Mouse (Mus musculus) megakaryocyte, adult 5-6 weeks (primary cell): ENCODE results near the gene Ghr. TPM values are rescaled to one million over a fixed set of nuclear protein-coding genes. Genes with fewer than 3 reads are reported as not detected.

Source experiments
- ATAC-seq: 2 replicates; pipeline ENCODE4 v1.8.0; 2016; ENCODE audit warnings: mild to moderate bottlenecking, inconsistent platforms; ENCODE audit not compliant: poor library complexity, severe bottlenecking
- total RNA-seq, 2 experiments: library from RNA; stranded (forward) in 1 of 2; stranded (reverse) in 1 of 2; fragments of 153-499, 151-499 nt in 1 of 2; fragments of 221-1000, 200-1000 nt in 1 of 2; gene quantifications; 2 replicates each; pipeline versions ENCODE4 v1.2.3 to v1.2.4; 2015 to 2017

Gene Ghr
- total RNA-seq, 2 experiments from 2014 or later, result 1.0 to 1.1 TPM

- ATAC-seq, result no peak
Measured at GRCm38 (mm10) chr15:3300361-3301100, 282.8 kb downstream of the Ghr start.

GRCm38 (mm10) chr15:3297615-3298014 lies 285.7 kb downstream of the Ghr start:
- no peak for ATAC-seq

- ATAC-seq, result no peak
Measured at GRCm38 (mm10) chr15:3295986-3296385, 287.3 kb downstream of the Ghr start.

- peak; percentile 43 for ATAC-seq
Measured at GRCm38 (mm10) chr15:3293477-3293876, 289.8 kb downstream of the Ghr start.

GRCm38 (mm10) chr15:3290435-3290834 lies 292.9 kb downstream of the Ghr start:
- peak; percentile 45 for ATAC-seq

GRCm38 (mm10) chr15:3286032-3286431 lies 297.3 kb downstream of the Ghr start:
- ATAC-seq, result no peak

GRCm38 (mm10) chr15:3281737-3282136 lies 301.6 kb downstream of the Ghr start:
- no peak for ATAC-seq

GRCm38 (mm10) chr15:3281216-3281615 lies 302.1 kb downstream of the Ghr start:
- ATAC-seq, result no peak

- ATAC-seq, result no peak
Measured at GRCm38 (mm10) chr15:3279242-3279641, 304.1 kb downstream of the Ghr start.

GRCm38 (mm10) chr15:3277391-3277790 lies 305.9 kb downstream of the Ghr start:
- peak; percentile 47 for ATAC-seq

- ATAC-seq, result no peak
Measured at GRCm38 (mm10) chr15:3273191-3273590, 310.1 kb downstream of the Ghr start.

- peak; percentile 26 for ATAC-seq
Measured at GRCm38 (mm10) chr15:3271216-3271615, 312.1 kb downstream of the Ghr start.

GRCm38 (mm10) chr15:3270646-3271077 lies 312.6 kb downstream of the Ghr start:
- peak; percentile 92 for ATAC-seq

GRCm38 (mm10) chr15:3269996-3270645 lies 313.2 kb downstream of the Ghr start:
- ATAC-seq, result no peak

GRCm38 (mm10) chr15:3269496-3269895 lies 313.8 kb downstream of the Ghr start:
- ATAC-seq, result no peak

GRCm38 (mm10) chr15:3268247-3268646 lies 315.0 kb downstream of the Ghr start, which contains the start of gene Selenop:
Gene Selenop (plus strand): TSS chr15:3268547.
- no peak for ATAC-seq
